Mouse (Mus musculus) small intestine, adult 2 months (tissue): Measurements from ENCODE around the gene Borcs8. TPM values are rescaled to one million over a fixed set of nuclear protein-coding genes. Genes with fewer than 3 reads are reported as not detected.

Experiments
- H3K27ac ChIP-seq: fragments of 200-500 bp; 2 replicates; pipeline ENCODE4 v1.5.1; 2012; ENCODE audit warnings: low read depth, low read length, control low read depth, inconsistent platforms; ENCODE audit not compliant: insufficient read depth
- H3K27me3 ChIP-seq: fragments of 200-500 bp; 2 replicates; pipeline ENCODE4 v1.6.1; 2012; ENCODE audit warnings: mild to moderate bottlenecking, moderate library complexity, low read length, inconsistent platforms; ENCODE audit not compliant: control insufficient read depth, insufficient read depth
- H3K36me3 ChIP-seq: fragments of 200-500 bp; 2 replicates; pipeline ENCODE4 v1.6.1; 2012; ENCODE audit warnings: mild to moderate bottlenecking, low read length, control low read depth, inconsistent platforms; ENCODE audit not compliant: control insufficient read depth, insufficient read depth
- H3K4me1 ChIP-seq: fragments of 200-500 bp; 2 replicates; pipeline ENCODE4 v1.6.1; 2012; ENCODE audit warnings: low read length, inconsistent platforms, mixed read lengths; ENCODE audit not compliant: control insufficient read depth, insufficient read depth, insufficient read length
- H3K4me3 ChIP-seq: fragments of 200-500 bp; 2 replicates; pipeline ENCODE4 v1.5.1; 2012; ENCODE audit warnings: low read depth, mild to moderate bottlenecking, control low read depth, inconsistent platforms, low read length, moderate library complexity
- CTCF ChIP-seq: fragments of 200-500 bp; IDR thresholded peaks from 2 replicates; pipeline ENCODE4 v1.5.1; 2012; ENCODE audit warnings: low read depth, mild to moderate bottlenecking, control low read depth, inconsistent platforms, low read length, moderate library complexity, mixed read lengths; ENCODE audit not compliant: insufficient replicate concordance, insufficient read length; ENCODE audit errors: extremely low read depth
- POLR2A ChIP-seq: fragments of 200-500 bp; IDR thresholded peaks from 2 replicates; pipeline ENCODE4 v1.6.1; 2012; ENCODE audit warnings: low read depth, mild to moderate bottlenecking, control low read depth, inconsistent platforms, low read length, moderate library complexity
- WGBS: fragments of 180-500 bp; shearing (Covaris S2); methylation state at CpG from one replicate; pipeline ENCODE4 v1.1.7; 2018; 5-methylcytosine and 5-hydroxymethylcytosine counted together
- polyA plus RNA-seq: library from polyadenylated mRNA; depleted of rRNA; stranded (reverse); fragments of >200 nt; gene quantifications from 2 replicates; pipeline ENCODE4 v1.2.3, GENCODE M21; 2012

The Borcs8 gene
- polyA plus RNA-seq, 1 experiment, result 83.7 TPM

GRCm38 (mm10) chr8:70170116-70170515, 30.8 kb downstream of the Borcs8 start:
- Histone ChIP-seq H3K4me3 (no peak overlapping the region), H3K27ac (no peak overlapping the region), H3K27me3 (0 out of 2 replicates have a peak, but pooled peaks cover 3% of the 10 kb centered on the region), H3K4me1 (peaks cover 18% of the 10 kb centered on the region), H3K36me3 (no peaks in the 10 kb centered on the region)
- TF ChIP-seq POLR2A (no peak), CTCF (no peak)
- WGBS, result 77% methylated on average over 3 of the region's 3 CpGs

GRCm38 (mm10) chr8:70170748-70171147, 31.4 kb downstream of the Borcs8 start:
- TF ChIP-seq CTCF (no peak), POLR2A (no peak)
- WGBS, result 54% methylated on average over 3 of the region's 3 CpGs

GRCm38 (mm10) chr8:70171240-70171639, 31.9 kb downstream of the Borcs8 start:
- TF ChIP-seq CTCF, result no peak
- TF ChIP-seq POLR2A, result no peak
- Histone ChIP-seq H3K36me3 (no peaks in the 10 kb centered on the region), H3K27me3 (0 out of 2 replicates have a peak, but pooled peaks cover 3% of the 10 kb centered on the region), H3K4me3 (no peak overlapping the region), H3K4me1 (peaks cover 18% of the 10 kb centered on the region), H3K27ac (no peak overlapping the region)
- 65% methylated on average over 7 of the region's 7 CpGs for WGBS

More at GRCm38 (mm10) chr8:70170748-70171147, 31.4 kb downstream of the Borcs8 start:
- Histone ChIP-seq H3K27me3 (0 out of 2 replicates have a peak, but pooled peaks cover 3% of the 10 kb centered on the region), H3K4me3 (no peak overlapping the region), H3K36me3 (no peaks in the 10 kb centered on the region), H3K4me1 (peaks cover 18% of the 10 kb centered on the region), H3K27ac (no peak overlapping the region)

- H3K4me3 ChIP-seq, result peak within 1 kb of the TSS; percentile 73
- WGBS, result 2% methylated on average over 27 of the region's 27 CpGs
- peak; percentile 85 for TF ChIP-seq POLR2A
- no peak for TF ChIP-seq CTCF
- H3K27me3 ChIP-seq, result no peaks in the 10 kb centered on the region
- H3K4me1 ChIP-seq, result peaks cover 15% of the 10 kb centered on the region; the same call in 1 of the 2 replicates
- H3K27ac ChIP-seq, result no peak within 1 kb of the TSS
- peaks cover 5% of the 10 kb centered on the region for H3K36me3 ChIP-seq
Observed at GRCm38 (mm10) chr8:70172043-70172681, 32.9 kb downstream of the Borcs8 start, which contains the start of gene Tmem161a. Gene Tmem161a (plus strand): TSS chr8:70172356.

GRCm38 (mm10) chr8:70173320-70173719, 34.0 kb downstream of the Borcs8 start:
- peaks cover 12% of the 10 kb centered on the region for H3K36me3 ChIP-seq
- H3K27ac ChIP-seq, result no peak overlapping the region
- H3K27me3 ChIP-seq, result no peaks in the 10 kb centered on the region
- TF ChIP-seq POLR2A (no peak), CTCF (no peak)
- 38% methylated on average over 5 of the region's 5 CpGs for WGBS
- no peak overlapping the region for H3K4me3 ChIP-seq
- peaks cover 15% of the 10 kb centered on the region; the same call in 1 of the 2 replicates for H3K4me1 ChIP-seq

- WGBS, result 90% methylated on average over 7 of the region's 7 CpGs
- Histone ChIP-seq H3K4me3 (no peak overlapping the region), H3K36me3 (peaks cover 12% of the 10 kb centered on the region), H3K27me3 (no peaks in the 10 kb centered on the region), H3K4me1 (peaks cover 15% of the 10 kb centered on the region; the same call in 1 of the 2 replicates), H3K27ac (no peak overlapping the region)
- TF ChIP-seq CTCF (no peak), POLR2A (no peak)
Observed at GRCm38 (mm10) chr8:70174079-70174478, 34.8 kb downstream of the Borcs8 start.

GRCm38 (mm10) chr8:70178231-70178630, 38.9 kb downstream of the Borcs8 start:
- no peaks in the 10 kb centered on the region for H3K27me3 ChIP-seq
- H3K4me1 ChIP-seq, result peaks cover 4% of the 10 kb centered on the region; the same call in 1 of the 2 replicates
- H3K4me3 ChIP-seq, result no peak overlapping the region
- peaks cover 31% of the 10 kb centered on the region for H3K36me3 ChIP-seq
- TF ChIP-seq POLR2A, result no peak
- no peak for TF ChIP-seq CTCF
- H3K27ac ChIP-seq, result no peak overlapping the region
- WGBS, result 88% methylated on average over 2 of the region's 2 CpGs
